Mouse (Mus musculus): Measurements from ENCODE around the gene Vav3.

DNA sequence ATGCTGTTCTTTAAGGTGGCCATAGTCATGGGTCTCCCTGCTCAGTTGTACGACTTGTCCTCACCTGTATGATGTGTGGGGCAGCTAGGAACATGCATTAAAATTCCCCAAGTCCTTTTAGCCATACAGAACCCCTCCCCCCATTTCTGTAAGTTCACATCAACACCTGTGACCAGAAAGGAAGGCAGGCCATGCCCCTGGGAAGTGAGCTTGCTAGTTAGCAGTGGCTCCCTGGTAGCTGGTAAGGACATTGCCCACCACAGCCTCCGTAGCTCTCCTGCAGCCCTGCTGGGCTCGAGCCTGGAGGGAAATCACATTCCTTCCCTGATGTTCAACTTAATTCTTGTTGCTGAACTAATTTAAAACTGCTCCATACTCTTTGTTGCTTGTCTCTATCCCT, 146.3 kb downstream of the Vav3 start:
- TF ChIP-seq CTCF (IDR thresholded peaks at IDR 0.05; ENCODE audit: low read depth) (no peak), EP300 (IDR thresholded peaks at IDR 0.05; ENCODE audit: low read depth) (no peak)
